ENCODE assay signal across 8 mouse cellular contexts in the genomic region with DNA sequence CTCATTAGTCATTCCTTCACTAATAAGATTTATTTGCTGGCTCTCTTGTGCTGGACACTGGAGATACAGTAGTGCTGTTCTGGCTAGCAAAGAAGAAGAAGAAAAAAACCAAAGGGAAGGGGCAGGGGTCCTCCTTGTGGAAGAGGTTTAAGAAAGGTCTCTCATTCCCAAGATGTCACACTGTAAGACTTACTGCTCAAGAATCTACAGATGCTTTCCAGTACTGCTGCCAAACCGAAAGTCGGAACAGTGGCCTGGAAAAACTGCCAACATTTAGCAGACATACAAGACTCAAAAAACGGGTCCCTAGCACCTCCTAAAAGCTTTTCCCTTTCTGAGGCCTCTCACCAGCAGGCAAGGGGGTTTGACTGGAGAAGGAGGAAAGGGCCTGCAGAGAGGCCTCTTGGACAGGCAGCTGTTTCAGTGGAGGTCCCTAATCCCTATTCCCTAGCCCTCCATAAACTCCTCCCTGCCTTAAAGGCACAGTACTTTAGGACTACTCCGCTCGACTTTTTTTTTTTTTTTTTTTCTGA. TPM values are rescaled to one million over a fixed set of nuclear protein-coding genes. Genes with fewer than 3 reads are reported as not detected.
DNase-seq lines count a peak whose midpoint lies in the region; ATAC-seq and TF ChIP-seq lines count a peak whose summit lies in the region.

No protein-coding gene starts in this region.

- intact Hi-C loops in left cerebral cortex, adult 2 months (cut with DNase I) = no loop called here

- 24% methylated on average over 5 of the region's 5 CpGs for WGBS in hindbrain, embryonic 14.5 days
- 59% methylated on average over 5 of the region's 5 CpGs for WGBS in thymus, adult 2 months

- H3K79me2 ChIP-seq in CH12.LX (replicated peaks; ENCODE audit: control insufficient read depth, extremely low read depth, insufficient read depth, poor library complexity, severe bottlenecking) = no peaks in the 10 kb centered on the region

- TF ChIP-seq POLR2A in CH12.LX (IDR thresholded peaks at IDR 0.05; ENCODE audit: low read depth, low read length) = no peak
- no peak for TF ChIP-seq POLR2A in thymus, adult 2 months (IDR thresholded peaks at IDR 0.05; ENCODE audit: control insufficient read depth, extremely low read depth, insufficient read depth, low read length, poor library complexity)

- peak overlapping the region; percentile 57; the same call in 1 of the 2 replicates for H3K4me2 ChIP-seq in CH12.LX (ENCODE audit: insufficient read depth, low read depth, poor library complexity, severe bottlenecking)
- no peak overlapping the region for H3K4me2 ChIP-seq in hindbrain, embryonic 14.5 days (replicated peaks)

- TF ChIP-seq RAD21 in CH12.LX (IDR thresholded peaks at IDR 0.05; ENCODE audit: low read depth, low read length) = no peak

- DNase-seq in CH12.LX (ENCODE audit: extremely low read depth) = peak; percentile 28
- peak; percentile 52 to 60 for DNase-seq in adrenal gland, postnatal 36 days
- peak; percentile 24 to 34 for DNase-seq in frontal cortex, postnatal 36 days (ENCODE audit: low spot score in 2 of 2)
- DNase-seq in hindbrain, embryonic 14.5 days (ENCODE audit: low spot score) = peak; percentile 48
- DNase-seq in left cerebral cortex, adult 2 months (ENCODE audit: extremely low spot score in 1 of 2, low spot score in 2 of 2) = peak; percentile 10 to 23
- peak; percentile 71 for DNase-seq in skeletal muscle tissue, adult 2 months (ENCODE audit: low read depth, low spot score)
- DNase-seq in thymus, adult 2 months = no peak

- no peaks in the 10 kb centered on the region for H3K36me3 ChIP-seq in CH12.LX (replicated peaks in 1 of 2; ENCODE audit: control insufficient read depth in 1 of 2, insufficient read depth in 1 of 2, low read length in 1 of 2)
- H3K36me3 ChIP-seq in hindbrain, embryonic 14.5 days (replicated peaks; ENCODE audit: control insufficient read depth, insufficient read depth) = no peaks in the 10 kb centered on the region
- no peaks in the 10 kb centered on the region for H3K36me3 ChIP-seq in thymus, adult 2 months (ENCODE audit: control insufficient read depth, insufficient read depth, low read length)

- H3K9ac ChIP-seq in CH12.LX (ENCODE audit: insufficient read depth, low read depth) = no peak overlapping the region
- H3K9ac ChIP-seq in hindbrain, embryonic 14.5 days = no peak overlapping the region

- in situ Hi-C loops in CH12.LX (cut with MboI; ENCODE audit: low pct_ligation_motif_present, low pct_unique_long_range_greater_than_20kb, low sequenced_read_pairs) = no loop called here

- H3K9me3 ChIP-seq in CH12.LX (replicated peaks; ENCODE audit: low read length) = no peaks in the 10 kb centered on the region
- H3K9me3 ChIP-seq in hindbrain, embryonic 14.5 days (ENCODE audit: control insufficient read depth, low read length) = no peaks in the 10 kb centered on the region

- H3K27ac ChIP-seq in CH12.LX (ENCODE audit: insufficient read depth, low read depth) = no peak overlapping the region
- no peak overlapping the region for H3K27ac ChIP-seq in hindbrain, embryonic 14.5 days
- H3K27ac ChIP-seq in left cerebral cortex, adult 2 months = peak overlapping the region; percentile 16; the same call in 1 of the 2 replicates
- no peak overlapping the region for H3K27ac ChIP-seq in thymus, adult 2 months (ENCODE audit: control insufficient read depth, insufficient read depth, low read length)

- peaks cover 0 to 3% of the 10 kb centered on the region in 2 experiments; a peak in 1 of 4 replicates for H3K4me1 ChIP-seq in CH12.LX (ENCODE audit: control insufficient read depth in 1 of 2, insufficient read depth in 2 of 2)
- H3K4me1 ChIP-seq in hindbrain, embryonic 14.5 days (replicated peaks; ENCODE audit: control insufficient read depth, insufficient read depth, low read length) = no peaks in the 10 kb centered on the region
- no peaks in the 10 kb centered on the region for H3K4me1 ChIP-seq in thymus, adult 2 months (replicated peaks; ENCODE audit: control insufficient read depth, insufficient read depth, low read length)

- H3K4me3 ChIP-seq in CH12.LX (replicated peaks in 1 of 3; ENCODE audit: low read depth in 2 of 3, low read length in 2 of 3, poor library complexity in 1 of 3) = no peak overlapping the region
- no peak overlapping the region for H3K4me3 ChIP-seq in hindbrain, embryonic 14.5 days (replicated peaks; ENCODE audit: low read length)
- no peak overlapping the region for H3K4me3 ChIP-seq in left cerebral cortex, adult 2 months
- no peak overlapping the region for H3K4me3 ChIP-seq in thymus, adult 2 months (ENCODE audit: control insufficient read depth, insufficient read depth, low read length)

- TF ChIP-seq EP300 in CH12.LX (IDR thresholded peaks at IDR 0.05; ENCODE audit: low read length) = no peak

- no peak for TF ChIP-seq CTCF in CH12.LX (conservative IDR thresholded peaks at IDR 0.05 in 1 of 2, IDR thresholded peaks at IDR 0.05 in 1 of 2; ENCODE audit: low read depth in 2 of 2, low read length in 2 of 2)
- no peak for TF ChIP-seq CTCF in left cerebral cortex, adult 2 months (IDR thresholded peaks at IDR 0.05)
- TF ChIP-seq CTCF in thymus, adult 2 months (IDR thresholded peaks at IDR 0.05; ENCODE audit: borderline replicate concordance, control insufficient read depth, extremely low read depth, insufficient read depth, low read length, poor library complexity) = no peak

- ATAC-seq in hindbrain, embryonic 14.5 days (ENCODE audit: low FRiP score) = peak; percentile 68; the same call in 1 of the 2 replicates
- peak; percentile 74 for ATAC-seq in megakaryocyte progenitor cell, adult 5-6 weeks (replicated peaks; ENCODE audit: poor library complexity)

- dilution Hi-C loops in CH12.LX (cut with MboI; ENCODE audit: extremely low pct_ligation_motif_present, extremely low pct_unique_long_range_greater_than_20kb, low sequenced_read_pairs) = no loop called here

- no peaks in the 10 kb centered on the region for H3K27me3 ChIP-seq in CH12.LX (replicated peaks)
- no peaks in the 10 kb centered on the region for H3K27me3 ChIP-seq in hindbrain, embryonic 14.5 days (ENCODE audit: control insufficient read depth, insufficient read depth, low read length)
- H3K27me3 ChIP-seq in thymus, adult 2 months (ENCODE audit: control insufficient read depth, insufficient read depth, low read length) = no peaks in the 10 kb centered on the region

TF ChIP-seq in CH12.LX, 34 proteins besides CTCF, POLR2A, EP300 and RAD21:
- peak; percentile 79 for TF ChIP-seq ZNF384 (IDR thresholded peaks at IDR 0.05; ENCODE audit: low read depth, low read length)
- no peak for TF ChIP-seq SMC3 (IDR thresholded peaks at IDR 0.05; ENCODE audit: low read depth, low read length)

RNA-seq across cellular contexts. Expression of a gene that starts 45.9 kb away (rescaled TPM):
- total RNA-seq in CH12.LX (2012; rRNA removed) = 71.4 and 73.7 TPM in 2 replicates
- total RNA-seq in CH12.LX (2014; rRNA removed) = 174 and 190 TPM in 2 replicates
- 87.2 and 91.4 TPM in 2 replicates for polyA plus RNA-seq in CH12.LX (2012; ENCODE audit: insufficient read length, low read depth)
- total RNA-seq in adrenal gland, postnatal 36 days (2021) = 100 to 1,000 TPM; 444 to 539 TPM
- polyA plus RNA-seq in hindbrain, embryonic 14.5 days (2014; fragmentation: Nextera tagmentation; extraction: Ambion mirVana) = 615 and 669 TPM in 2 replicates
- 100 to 1,000 TPM; 281 to 282 TPM for total RNA-seq in left cerebral cortex, adult 2 months (2021)
- 59.4 and 69.0 TPM in 2 replicates for total RNA-seq in megakaryocyte progenitor cell, adult 5-6 weeks (2015)
- 64.1 and 64.6 TPM in 2 replicates for total RNA-seq in megakaryocyte progenitor cell, adult 5-6 weeks (2017)
- 65.5 and 78.0 TPM in 2 replicates for polyA plus RNA-seq in thymus, adult 2 months (2012; rRNA removed)
